Mouse (Mus musculus) liver, embryonic 11.5 days (tissue): ENCODE data around the gene Hdgfl3. TPM values are rescaled to one million over a fixed set of nuclear protein-coding genes. Genes with fewer than 3 reads are reported as not detected.

Experiments used
- ATAC-seq: fragments of 200-750 bp; cut with Nextera tagmentation; replicated peaks from 2 replicates; pipeline ENCODE4 v1.8.0; 2017; ENCODE audit warnings: moderate number of reproducible peaks, mild to moderate bottlenecking, moderate TSS enrichment, moderate library complexity; ENCODE audit not compliant: low FRiP score
- DNase-seq: peaks from one replicate; pipeline ENCODE4 v3.0.0-alpha.2; 2017; ENCODE audit warnings: low spot score
- H3K27ac ChIP-seq: fragments of 300-500 bp; sonication (generic); 2 replicates; pipeline ENCODE4 v1.5.1; 2014; ENCODE audit warnings: mild to moderate bottlenecking, low read depth, low read length, control low read depth
- H3K27me3 ChIP-seq: fragments of 300-500 bp; sonication (generic); replicated peaks from 2 replicates; pipeline ENCODE4 v1.6.1; 2014; ENCODE audit warnings: low read length, mixed read lengths; ENCODE audit not compliant: control insufficient read depth, insufficient read depth
- H3K36me3 ChIP-seq: fragments of 300-500 bp; sonication (generic); 2 replicates; pipeline ENCODE4 v1.6.1; 2014; ENCODE audit warnings: mild to moderate bottlenecking, low read length, moderate library complexity, mixed read lengths; ENCODE audit not compliant: control insufficient read depth, insufficient read depth
- H3K4me1 ChIP-seq: fragments of 300-500 bp; sonication (generic); replicated peaks from 2 replicates; pipeline ENCODE4 v1.6.1; 2014; ENCODE audit warnings: low read length, mixed read lengths; ENCODE audit not compliant: control insufficient read depth, insufficient read depth
- H3K4me2 ChIP-seq: fragments of 300-500 bp; sonication (generic); 2 replicates; pipeline ENCODE4 v1.6.1; 2014; ENCODE audit warnings: mild to moderate bottlenecking, control low read depth, moderate library complexity
- H3K4me3 ChIP-seq: fragments of 300-500 bp; sonication (generic); 2 replicates; pipeline ENCODE4 v1.5.1; 2014; ENCODE audit warnings: low read depth, low read length, control low read depth
- H3K9ac ChIP-seq: fragments of 300-500 bp; sonication (generic); 2 replicates; pipeline ENCODE4 v1.6.1; 2014; ENCODE audit warnings: low read depth, low read length, control low read depth
- H3K9me3 ChIP-seq: fragments of 300-500 bp; sonication (generic); 2 replicates; pipeline ENCODE4 v1.6.1; 2016; ENCODE audit warnings: low read length, inconsistent platforms, mixed read lengths; ENCODE audit not compliant: control insufficient read depth
- WGBS: fragments of 180-500 bp; shearing (Covaris S2); extraction: QIAGEN DNeasy Blood & Tissue Kit; methylation state at CpG from one replicate; pipeline ENCODE4 v1.1.7; 2014; 5-methylcytosine and 5-hydroxymethylcytosine counted together
- polyA plus RNA-seq: library from polyadenylated mRNA; unstranded; fragments of >200 nt; fragmentation: Nextera tagmentation; extraction: Ambion mirVana; gene quantifications from 2 replicates; pipeline ENCODE4 v1.2.1, GENCODE M21; 2014

The Hdgfl3 gene
- polyA plus RNA-seq, 1 experiment from 2014 or later: 5.9 TPM

GRCm38 (mm10) chr7:81846008-81846407 is 88.3 kb downstream of the Hdgfl3 start:
- Histone ChIP-seq H3K9ac (no peak overlapping the region), H3K27me3 (peaks cover 7% of the 10 kb centered on the region; the same call in 1 of the 2 replicates), H3K27ac (no peak overlapping the region), H3K9me3 (no peaks in the 10 kb centered on the region), H3K4me3 (no peak overlapping the region), H3K36me3 (no peaks in the 10 kb centered on the region), H3K4me1 (no peaks in the 10 kb centered on the region), H3K4me2 (no peak overlapping the region)
- WGBS: 68% methylated on average over 8 of the region's 8 CpGs
- no peak for DNase-seq
- ATAC-seq: no peak

- no peaks in the 10 kb centered on the region for H3K4me1 ChIP-seq
- peaks cover 7% of the 10 kb centered on the region; the same call in 1 of the 2 replicates for H3K27me3 ChIP-seq
- no peaks in the 10 kb centered on the region for H3K9me3 ChIP-seq
- 86% methylated on average over 3 of the region's 3 CpGs for WGBS
- no peak overlapping the region for H3K9ac ChIP-seq
- no peak overlapping the region for H3K4me3 ChIP-seq
- no peak for DNase-seq
- H3K27ac ChIP-seq: no peak overlapping the region
- no peaks in the 10 kb centered on the region for H3K36me3 ChIP-seq
- no peak for ATAC-seq
- no peak overlapping the region for H3K4me2 ChIP-seq
Observed at GRCm38 (mm10) chr7:81845313-81845712, 89.0 kb downstream of the Hdgfl3 start.

GRCm38 (mm10) chr7:81844801-81845200 is 89.5 kb downstream of the Hdgfl3 start:
- Histone ChIP-seq H3K4me1 (no peaks in the 10 kb centered on the region), H3K4me3 (no peak overlapping the region), H3K9ac (no peak overlapping the region), H3K9me3 (no peaks in the 10 kb centered on the region), H3K27me3 (peaks cover 7% of the 10 kb centered on the region; the same call in 1 of the 2 replicates), H3K27ac (no peak overlapping the region), H3K36me3 (no peaks in the 10 kb centered on the region), H3K4me2 (no peak overlapping the region)
- DNase-seq (no peak), ATAC-seq (no peak)
- 80% methylated on average over 11 of the region's 11 CpGs for WGBS

- 88% methylated on average over 8 of the region's 8 CpGs for WGBS
- Histone ChIP-seq H3K27me3 (peaks cover 7% of the 10 kb centered on the region; the same call in 1 of the 2 replicates), H3K9me3 (no peaks in the 10 kb centered on the region), H3K36me3 (no peaks in the 10 kb centered on the region), H3K27ac (no peak overlapping the region), H3K4me3 (no peak overlapping the region), H3K9ac (no peak overlapping the region), H3K4me2 (no peak overlapping the region), H3K4me1 (no peaks in the 10 kb centered on the region)
- no peak for ATAC-seq
- DNase-seq: no peak
Observed at GRCm38 (mm10) chr7:81843903-81844302, 90.4 kb downstream of the Hdgfl3 start.

- WGBS: 60% methylated on average over 1 of the region's 1 CpGs
Observed at GRCm38 (mm10) chr7:81842998-81843397, 91.3 kb downstream of the Hdgfl3 start.

GRCm38 (mm10) chr7:81842141-81842540 is 92.1 kb downstream of the Hdgfl3 start:
- no peaks in the 10 kb centered on the region; the same call in 1 of the 2 replicates for H3K27me3 ChIP-seq
- DNase-seq (no peak), ATAC-seq (no peak)
- H3K9me3 ChIP-seq: no peaks in the 10 kb centered on the region
- H3K4me1 ChIP-seq: no peaks in the 10 kb centered on the region
- no peak overlapping the region for H3K27ac ChIP-seq
- H3K4me2 ChIP-seq: no peak overlapping the region
- H3K4me3 ChIP-seq: no peak overlapping the region
- 83% methylated on average over 7 of the region's 7 CpGs for WGBS
- no peak overlapping the region for H3K9ac ChIP-seq
- H3K36me3 ChIP-seq: no peaks in the 10 kb centered on the region

More at GRCm38 (mm10) chr7:81842998-81843397, 91.3 kb downstream of the Hdgfl3 start:
- H3K4me2 ChIP-seq: no peak overlapping the region
- ATAC-seq (no peak), DNase-seq (no peak)
- H3K9me3 ChIP-seq: no peaks in the 10 kb centered on the region
- no peak overlapping the region for H3K4me3 ChIP-seq
- no peak overlapping the region for H3K9ac ChIP-seq
- peaks cover 7% of the 10 kb centered on the region; the same call in 1 of the 2 replicates for H3K27me3 ChIP-seq
- H3K27ac ChIP-seq: no peak overlapping the region
- H3K4me1 ChIP-seq: no peaks in the 10 kb centered on the region
- no peaks in the 10 kb centered on the region for H3K36me3 ChIP-seq

- Histone ChIP-seq H3K4me1 (no peaks in the 10 kb centered on the region), H3K9ac (no peak overlapping the region), H3K36me3 (no peaks in the 10 kb centered on the region), H3K4me3 (no peak overlapping the region), H3K9me3 (no peaks in the 10 kb centered on the region), H3K27ac (no peak overlapping the region), H3K27me3 (no peaks in the 10 kb centered on the region), H3K4me2 (no peak overlapping the region)
- WGBS: 74% methylated on average over 6 of the region's 6 CpGs
- DNase-seq: no peak
- no peak for ATAC-seq
Observed at GRCm38 (mm10) chr7:81841439-81841838, 92.8 kb downstream of the Hdgfl3 start.

- Histone ChIP-seq H3K27ac (no peak overlapping the region), H3K4me3 (no peak overlapping the region), H3K4me1 (no peaks in the 10 kb centered on the region), H3K9me3 (no peaks in the 10 kb centered on the region), H3K27me3 (no peaks in the 10 kb centered on the region), H3K9ac (no peak overlapping the region), H3K36me3 (no peaks in the 10 kb centered on the region), H3K4me2 (no peak overlapping the region)
- DNase-seq (no peak), ATAC-seq (no peak)
- 76% methylated on average over 7 of the region's 7 CpGs for WGBS
Observed at GRCm38 (mm10) chr7:81840661-81841181, 93.6 kb downstream of the Hdgfl3 start.

GRCm38 (mm10) chr7:81839746-81840145 is 94.5 kb downstream of the Hdgfl3 start:
- Histone ChIP-seq H3K9me3 (no peaks in the 10 kb centered on the region), H3K4me1 (no peaks in the 10 kb centered on the region), H3K9ac (no peak overlapping the region), H3K27me3 (no peaks in the 10 kb centered on the region), H3K4me2 (no peak overlapping the region), H3K4me3 (no peak overlapping the region), H3K36me3 (no peaks in the 10 kb centered on the region), H3K27ac (no peak overlapping the region)
- 70% methylated on average over 6 of the region's 6 CpGs for WGBS
- no peak for ATAC-seq
- DNase-seq: no peak
